Mouse (Mus musculus) heart, adult 2 months (tissue): ENCODE results near the gene Nrtn. TPM values are rescaled to one million over a fixed set of nuclear protein-coding genes. Genes with fewer than 3 reads are reported as not detected.
A peak's percentile ranks its signal among the peaks of the same experiment; 100 is the strongest.

Source experiments
- DNase-seq, 2 experiments: peaks; one replicate each; pipeline ENCODE4 v3.0.0; 2021
- H3K27ac ChIP-seq: fragments of 200-600 bp; 2 replicates; pipeline ENCODE4 v1.8.1; 2022
- H3K27me3 ChIP-seq: fragments of 200-500 bp; 2 replicates; pipeline ENCODE4 v1.6.1; 2012; ENCODE audit warnings: mild to moderate bottlenecking, low read length, inconsistent platforms, mixed read lengths; ENCODE audit not compliant: control insufficient read depth, insufficient read depth
- H3K36me3 ChIP-seq: fragments of 200-500 bp; 2 replicates; pipeline ENCODE4 v1.6.1; 2012; ENCODE audit warnings: low read length, inconsistent platforms; ENCODE audit not compliant: control insufficient read depth, insufficient read depth
- H3K4me1 ChIP-seq: fragments of 200-500 bp; 2 replicates; pipeline ENCODE4 v1.6.1; 2011; ENCODE audit warnings: low read length; ENCODE audit not compliant: control insufficient read depth, insufficient read depth
- H3K4me3 ChIP-seq: fragments of 200-600 bp; 2 replicates; pipeline ENCODE4 v1.8.1; 2022
- H3K79me2 ChIP-seq: fragments of 200-500 bp; replicated peaks from 2 replicates; pipeline ENCODE4 v1.6.1; 2012; ENCODE audit warnings: mild to moderate bottlenecking, inconsistent platforms, low read length, moderate library complexity, mixed read lengths; ENCODE audit not compliant: control insufficient read depth, insufficient read depth
- H3K9ac ChIP-seq: fragments of 200-500 bp; 2 replicates; pipeline ENCODE4 v1.6.1; 2012; ENCODE audit warnings: low read depth, mild to moderate bottlenecking, control low read depth, inconsistent platforms, low read length, mixed read lengths
- CTCF ChIP-seq: fragments of 200-600 bp; IDR thresholded peaks from 2 replicates; pipeline ENCODE4 v1.8.1; 2022; ENCODE audit warnings: antibody characterized with exemption, mild to moderate bottlenecking, moderate library complexity
- EP300 ChIP-seq: fragments of 200-500 bp; IDR thresholded peaks from 2 replicates; pipeline ENCODE4 v1.6.1; 2011; ENCODE audit warnings: low read depth, low read length, control low read depth; ENCODE audit not compliant: insufficient read depth
- POLR2A ChIP-seq: fragments of 200-500 bp; IDR thresholded peaks from 2 replicates; pipeline ENCODE4 v1.6.1; 2011; ENCODE audit warnings: mild to moderate bottlenecking, low read depth, low read length, control low read depth; ENCODE audit not compliant: insufficient read depth
- WGBS: fragments of 180-500 bp; shearing (Covaris S2); methylation state at CpG from one replicate; pipeline ENCODE4 v1.1.7; 2018; 5-methylcytosine and 5-hydroxymethylcytosine counted together
- intact Hi-C: fragments of 180-260 bp; cut with DNase I; formaldehyde crosslinking; loops from one replicate; pipeline ENCODE4 v1.15.1; 2025
- long read RNA-seq: library from polyadenylated mRNA; stranded (forward); transcript quantifications from one replicate; pipeline ENCODE4 v2.0.0, GENCODE M21; 2021
- polyA plus RNA-seq: library from polyadenylated mRNA; depleted of rRNA; stranded (reverse); fragments of >200 nt; gene quantifications from 2 replicates; pipeline ENCODE4 v1.2.3, GENCODE M21; 2012; rRNA removed
- total RNA-seq, 2 experiments: library from RNA; stranded (reverse); gene quantifications; 2 replicates each; pipeline ENCODE4 v1.2.3; 2021

The Nrtn gene
- total RNA-seq (10 to 100 TPM; 24.4 to 26.8 TPM), polyA plus RNA-seq (26.2 and 49.3 TPM in 2 replicates)
- long read RNA-seq, transcript Nrtn-201 (3 exons, 1,023 nt), result major isoform, 26 of 27 reads
- long read RNA-seq, partial matches to known transcripts, result 1 of 27 reads
- long read RNA-seq, other reads (novel, unspliced or antisense), result 0 of 27 reads

GRCm38 (mm10) chr17:56757416-56758123 lies at the start of gene Nrtn:
Gene Nrtn (minus strand): TSS chr17:56757530.
- 1% methylated on average over 42 of the region's 48 CpGs for WGBS
- Histone ChIP-seq H3K36me3 (no peaks in the 10 kb centered on the region), H3K4me3 (peak within 1 kb of the TSS; percentile 59), H3K27me3 (peaks cover 2% of the 10 kb centered on the region; the same call in 1 of the 2 replicates), H3K4me1 (peaks cover 2% of the 10 kb centered on the region; the same call in 1 of the 2 replicates), H3K9ac (peak within 1 kb of the TSS; percentile 63), H3K79me2 (no peaks in the 10 kb centered on the region), H3K27ac (peak within 1 kb of the TSS; percentile 55)
- intact Hi-C loops, result no loop called here
- DNase-seq, result peak; percentile 86 to 90
- TF ChIP-seq EP300, result no peak
- no peak for TF ChIP-seq CTCF
- TF ChIP-seq POLR2A, result peak; percentile 45; the same call in 1 of the 2 replicates

GRCm38 (mm10) chr17:56805784-56806183 lies 48.5 kb upstream of the Nrtn start:
- 86% methylated on average over 1 of the region's 1 CpGs for WGBS
- Histone ChIP-seq H3K36me3 (no peaks in the 10 kb centered on the region), H3K9ac (no peak overlapping the region), H3K79me2 (no peaks in the 10 kb centered on the region; the same call in 1 of the 2 replicates), H3K27me3 (no peaks in the 10 kb centered on the region), H3K4me3 (no peak overlapping the region), H3K4me1 (peaks cover 9% of the 10 kb centered on the region), H3K27ac (no peak overlapping the region)
- intact Hi-C loops, result loop anchor here (5.0 to 10.0 kb wide), 2 partner anchors 132 to 529 kb away; partner anchors contain the start of gene Mllt1
- no peak for DNase-seq
- TF ChIP-seq EP300 (no peak), CTCF (peak; percentile 47)

- no peak overlapping the region for H3K4me3 ChIP-seq
- H3K27me3 ChIP-seq, result no peaks in the 10 kb centered on the region
- intact Hi-C loops, result loop anchor here (5.0 to 10.0 kb wide), 2 partner anchors 132 to 530 kb away; partner anchors contain the start of gene Mllt1
- DNase-seq, result no peak
- H3K4me1 ChIP-seq, result peaks cover 3% of the 10 kb centered on the region
- no peak overlapping the region for H3K27ac ChIP-seq
- WGBS, result 64% methylated on average over 5 of the region's 5 CpGs
- no peaks in the 10 kb centered on the region; the same call in 1 of the 2 replicates for H3K79me2 ChIP-seq
- TF ChIP-seq POLR2A (no peak), EP300 (no peak), CTCF (no peak)
- H3K36me3 ChIP-seq, result no peaks in the 10 kb centered on the region
- H3K9ac ChIP-seq, result no peak overlapping the region
These were observed 47.6 kb upstream of the Nrtn start for GRCm38 (mm10) chr17:56804952-56805351.

- intact Hi-C loops, result loop anchor here (10.0 kb wide), 1 partner anchor 533 kb away; no protein-coding TSS in a partner anchor
- WGBS, result 82% methylated on average over 8 of the region's 8 CpGs
- Histone ChIP-seq H3K9ac (no peak overlapping the region), H3K36me3 (no peaks in the 10 kb centered on the region), H3K4me3 (no peak overlapping the region), H3K27me3 (no peaks in the 10 kb centered on the region), H3K4me1 (no peaks in the 10 kb centered on the region), H3K79me2 (no peaks in the 10 kb centered on the region; the same call in 1 of the 2 replicates), H3K27ac (no peak overlapping the region)
- TF ChIP-seq EP300 (no peak), POLR2A (no peak), CTCF (no peak)
- DNase-seq, result no peak
These were observed 44.7 kb upstream of the Nrtn start for GRCm38 (mm10) chr17:56802065-56802464.

- TF ChIP-seq POLR2A (no peak), CTCF (no peak), EP300 (no peak)
- WGBS, result 96% methylated on average over 3 of the region's 3 CpGs
- no peaks in the 10 kb centered on the region for H3K36me3 ChIP-seq
- no peak overlapping the region for H3K27ac ChIP-seq
- no peak for DNase-seq
- intact Hi-C loops, result no loop called here
- H3K9ac ChIP-seq, result no peak overlapping the region
- no peak overlapping the region for H3K4me3 ChIP-seq
- H3K4me1 ChIP-seq, result no peaks in the 10 kb centered on the region
- H3K79me2 ChIP-seq, result no peaks in the 10 kb centered on the region; the same call in 1 of the 2 replicates
- H3K27me3 ChIP-seq, result no peaks in the 10 kb centered on the region
These were observed 41.9 kb upstream of the Nrtn start for GRCm38 (mm10) chr17:56799276-56799675.
